Mouse (Mus musculus) thymus, adult 2 months (tissue): ENCODE results near the gene Cstb.

Experiments
- CTCF ChIP-seq: fragments of 200-500 bp; IDR thresholded peaks from 2 replicates; pipeline ENCODE4 v1.5.1; 2012; ENCODE audit warnings: mild to moderate bottlenecking, control low read depth, low read length, moderate library complexity, borderline replicate concordance; ENCODE audit not compliant: control insufficient read depth, poor library complexity, insufficient read depth; ENCODE audit errors: extremely low read depth
- POLR2A ChIP-seq: fragments of 200-500 bp; IDR thresholded peaks from 2 replicates; pipeline ENCODE4 v1.6.1; 2012; ENCODE audit warnings: mild to moderate bottlenecking, low read length, control low read depth, moderate library complexity; ENCODE audit not compliant: control insufficient read depth, poor library complexity, insufficient read depth; ENCODE audit errors: extremely low read depth

DNA sequence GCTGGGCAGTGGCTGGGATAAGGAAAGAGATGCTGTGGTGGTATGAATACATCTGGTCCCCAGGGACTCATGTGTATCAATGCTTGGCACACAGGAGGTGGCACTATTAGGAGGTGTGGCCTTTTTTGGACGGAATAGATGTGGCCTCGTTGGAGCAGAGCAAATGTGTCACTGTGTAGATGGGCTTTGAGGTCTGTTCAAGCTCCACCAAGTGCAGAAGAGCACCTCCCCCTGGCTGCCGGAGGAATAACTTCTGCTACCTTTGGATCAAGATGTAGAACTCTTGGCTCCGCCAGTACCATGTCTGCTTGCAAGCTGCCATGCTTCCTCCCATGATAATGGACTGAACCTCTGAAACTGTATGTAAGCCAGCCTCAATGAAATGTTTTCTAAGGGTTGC lies 36.3 kb downstream of the Cstb start:
- TF ChIP-seq CTCF (0 out of 2 replicates have a peak, but pooled peaks have one; percentile 18), POLR2A (no peak)
